Mouse (Mus musculus) layer of hippocampus, adult 9-10 months (tissue): ENCODE data around the gene Col17a1.

Experiments
- DNase-seq: peaks from one replicate; pipeline ENCODE4 v3.0.0; 2022; ENCODE audit warnings: low spot score

Col17a1 gene

GRCm38 (mm10) chr19:47667601-47668000 is 24.3 kb downstream of the Col17a1 start:
- DNase-seq: no peak

- DNase-seq: no peak
Measured at GRCm38 (mm10) chr19:47659765-47660408, 32.0 kb downstream of the Col17a1 start.

- no peak for DNase-seq
Measured at GRCm38 (mm10) chr19:47658914-47659535, 32.9 kb downstream of the Col17a1 start.

- DNase-seq: no peak
Measured at GRCm38 (mm10) chr19:47654896-47655295, 37.0 kb downstream of the Col17a1 start.

GRCm38 (mm10) chr19:47653173-47653572 is 38.7 kb downstream of the Col17a1 start:
- no peak for DNase-seq

- DNase-seq: no peak
Measured at GRCm38 (mm10) chr19:47652255-47652654, 39.6 kb downstream of the Col17a1 start.

- no peak for DNase-seq
Measured at GRCm38 (mm10) chr19:47651160-47651480, 40.8 kb downstream of the Col17a1 start.

GRCm38 (mm10) chr19:47650366-47651159 is 41.3 kb downstream of the Col17a1 start:
- DNase-seq: no peak

- no peak for DNase-seq
Measured at GRCm38 (mm10) chr19:47649071-47649470, 42.8 kb downstream of the Col17a1 start.

- no peak for DNase-seq
Measured at GRCm38 (mm10) chr19:47646508-47647120, 45.3 kb downstream of the Col17a1 start.

GRCm38 (mm10) chr19:47645583-47645982 is 46.3 kb downstream of the Col17a1 start:
- DNase-seq: no peak

GRCm38 (mm10) chr19:47643910-47644309 is 48.0 kb downstream of the Col17a1 start:
- no peak for DNase-seq

- DNase-seq: no peak
Measured at GRCm38 (mm10) chr19:47635380-47635779, 56.5 kb downstream of the Col17a1 start.

GRCm38 (mm10) chr19:47631799-47632198 is 60.1 kb downstream of the Col17a1 start:
- no peak for DNase-seq

- no peak for DNase-seq
Measured at GRCm38 (mm10) chr19:47630381-47630780, 61.5 kb downstream of the Col17a1 start.

- no peak for DNase-seq
Measured at GRCm38 (mm10) chr19:47629068-47629467, 62.8 kb downstream of the Col17a1 start.

GRCm38 (mm10) chr19:47627450-47627849 is 64.4 kb downstream of the Col17a1 start:
- no peak for DNase-seq

GRCm38 (mm10) chr19:47624940-47625711 is 66.8 kb downstream of the Col17a1 start:
- no peak for DNase-seq

GRCm38 (mm10) chr19:47621478-47621877 is 70.4 kb downstream of the Col17a1 start:
- no peak for DNase-seq

- no peak for DNase-seq
Measured at GRCm38 (mm10) chr19:47613442-47613841, 78.5 kb downstream of the Col17a1 start.

GRCm38 (mm10) chr19:47608513-47608912 is 83.4 kb downstream of the Col17a1 start:
- no peak for DNase-seq
